Mouse (Mus musculus) cortical plate, adult 2 months (tissue): ENCODE measurements around the gene Tas2r144.

Experiments
- CTCF ChIP-seq: fragments of 200-500 bp; IDR thresholded peaks from 2 replicates; pipeline ENCODE4 v1.5.1; 2011; ENCODE audit warnings: mild to moderate bottlenecking, control low read depth, low read length; ENCODE audit not compliant: insufficient read depth; ENCODE audit errors: extremely low read depth
- POLR2A ChIP-seq: fragments of 200-500 bp; IDR thresholded peaks from 2 replicates; pipeline ENCODE4 v1.6.1; 2011; ENCODE audit warnings: mild to moderate bottlenecking, low read length, control low read depth; ENCODE audit not compliant: insufficient read depth; ENCODE audit errors: extremely low read depth

GRCm38 (mm10) chr6:42199498-42199897 is 15.6 kb upstream of the Tas2r144 start:
- no peak for TF ChIP-seq CTCF
- no peak for TF ChIP-seq POLR2A
